ENCODE assay signal across 10 mouse cellular contexts in genomic region chr13:6341102-6341737, GRCm38 (mm10).
A peak's percentile ranks its signal among the peaks of the same experiment; 100 is the strongest.
DNase-seq lines count a peak whose midpoint lies in the region; ATAC-seq and TF ChIP-seq lines count a peak whose summit lies in the region.
"Had no signal": no experiment of that assay in that cellular context is flagged by ENCODE, and none has a peak within 500 bp of the region (broad histone marks: within the 10 kb centered on the region; RNA-seq: fewer than 3 reads in every experiment).

No protein-coding gene starts in this region.

- TF ChIP-seq POLR2A in brain, embryonic 14.5 days (IDR thresholded peaks at IDR 0.05; ENCODE audit: borderline replicate concordance, extremely low read depth, insufficient read depth, insufficient read length, poor library complexity, severe bottlenecking): no peak

- DNase-seq in embryonic facial prominence, embryonic 14.5 days (ENCODE audit: low spot score): peak; percentile 54
- DNase-seq in embryonic facial prominence, embryonic 10.5 days (ENCODE audit: low spot score): no peak
- DNase-seq in brain, embryonic 14.5 days (ENCODE audit: low read depth): peak; percentile 82
- DNase-seq in heart, postnatal 4 days: peak; percentile 21
- DNase-seq in left cerebral cortex, postnatal 25 days (ENCODE audit: low spot score in 2 of 2): peak; percentile 70 to 96
- DNase-seq in embryo, embryonic 11 days: no peak
- DNase-seq in adrenal gland, postnatal 4 days (ENCODE audit: low spot score in 2 of 2): no peak
- no peak for DNase-seq in lung, postnatal 14 days

- no peaks in the 10 kb centered on the region for H3K36me3 ChIP-seq in embryonic facial prominence, embryonic 14.5 days (ENCODE audit: control insufficient read depth, insufficient read depth, low read length)
- no peaks in the 10 kb centered on the region for H3K36me3 ChIP-seq in embryonic facial prominence, embryonic 10.5 days (replicated peaks)
- H3K36me3 ChIP-seq: limb, embryonic 13.5 days had no signal

- WGBS in embryonic facial prominence, embryonic 14.5 days: 41% methylated on average over 3 of the region's 3 CpGs
- 77% methylated on average over 3 of the region's 3 CpGs for WGBS in embryonic facial prominence, embryonic 10.5 days

- ATAC-seq in embryonic facial prominence, embryonic 14.5 days (ENCODE audit: low read depth): peak; percentile 70

- H3K4me2 ChIP-seq in embryonic facial prominence, embryonic 14.5 days (ENCODE audit: low read depth, low read length): no peak overlapping the region
- H3K4me2 ChIP-seq: limb, embryonic 13.5 days had no signal

- no peak for TF ChIP-seq CTCF in brain, embryonic 14.5 days (IDR thresholded peaks at IDR 0.05; ENCODE audit: borderline replicate concordance, extremely low read depth, insufficient read depth, insufficient read length)

- no peaks in the 10 kb centered on the region for H3K27me3 ChIP-seq in embryonic facial prominence, embryonic 14.5 days (replicated peaks; ENCODE audit: control insufficient read depth, insufficient read depth, low read length)
- no peaks in the 10 kb centered on the region for H3K27me3 ChIP-seq in embryonic facial prominence, embryonic 10.5 days (replicated peaks; ENCODE audit: low read depth, poor library complexity, severe bottlenecking)
- H3K27me3 ChIP-seq: limb, embryonic 13.5 days; megakaryocyte, embryonic 14.5 days had no signal

- H3K4me3 ChIP-seq in embryonic facial prominence, embryonic 14.5 days (ENCODE audit: low read depth, low read length): no peak overlapping the region
- no peak overlapping the region for H3K4me3 ChIP-seq in embryonic facial prominence, embryonic 10.5 days
- H3K4me3 ChIP-seq: limb, embryonic 13.5 days; megakaryocyte, embryonic 14.5 days had no signal

- H3K9me3 ChIP-seq in embryonic facial prominence, embryonic 14.5 days (ENCODE audit: control insufficient read depth, low read length): no peaks in the 10 kb centered on the region
- no peaks in the 10 kb centered on the region for H3K9me3 ChIP-seq in embryonic facial prominence, embryonic 10.5 days
- H3K9me3 ChIP-seq: limb, embryonic 13.5 days; megakaryocyte, embryonic 14.5 days had no signal

- H3K27ac ChIP-seq in embryonic facial prominence, embryonic 14.5 days (replicated peaks; ENCODE audit: low read depth, low read length): no peak overlapping the region
- H3K27ac ChIP-seq in embryonic facial prominence, embryonic 10.5 days (replicated peaks): no peak overlapping the region
- H3K27ac ChIP-seq: limb, embryonic 13.5 days had no signal

- intact Hi-C loops in left cerebral cortex, postnatal 25 days (cut with DNase I): loop anchor here (5.0 to 10.0 kb wide), 7 partner anchors 79 to 1676 kb away; partner anchors contain the start of gene Klf6

- H3K9ac ChIP-seq in embryonic facial prominence, embryonic 14.5 days (ENCODE audit: low read depth, low read length): no peak overlapping the region
- H3K9ac ChIP-seq: limb, embryonic 13.5 days had no signal

- no peaks in the 10 kb centered on the region for H3K4me1 ChIP-seq in embryonic facial prominence, embryonic 14.5 days (ENCODE audit: control insufficient read depth, insufficient read depth, low read length)
- H3K4me1 ChIP-seq in embryonic facial prominence, embryonic 10.5 days: no peaks in the 10 kb centered on the region
- H3K4me1 ChIP-seq: megakaryocyte, embryonic 14.5 days had no signal

Comparison
In these comparisons a context has a peak if more than half of its experiments do, and no peak if none do; other contexts are left out.
1. DNase-seq: peak in embryonic facial prominence, embryonic 14.5 days (single experiment), brain, embryonic 14.5 days (single experiment), heart, postnatal 4 days (single experiment) and left cerebral cortex, postnatal 25 days (2 of 2); none in embryonic facial prominence, embryonic 10.5 days (single experiment), embryo, embryonic 11 days (single experiment), adrenal gland, postnatal 4 days (0 of 2) and lung, postnatal 14 days (single experiment).